Mouse (Mus musculus) forebrain, embryonic 12.5 days (tissue): ENCODE data around the gene Psmd9. TPM values are rescaled to one million over a fixed set of nuclear protein-coding genes. Genes with fewer than 3 reads are reported as not detected.

Experiments
- ATAC-seq: fragments of 200-750 bp; cut with Nextera tagmentation; 2 replicates; pipeline ENCODE4 v1.8.0; 2017; ENCODE audit warnings: moderate TSS enrichment; ENCODE audit not compliant: low FRiP score
- H3K27ac ChIP-seq: fragments of 300-500 bp; sonication (generic); 2 replicates; pipeline ENCODE4 v1.5.1; 2016; ENCODE audit warnings: mild to moderate bottlenecking
- H3K27me3 ChIP-seq: fragments of 300-500 bp; sonication (generic); 2 replicates; pipeline ENCODE4 v1.6.1; 2016; ENCODE audit warnings: mild to moderate bottlenecking
- H3K36me3 ChIP-seq: fragments of 300-500 bp; sonication (generic); replicated peaks from 2 replicates; pipeline ENCODE4 v1.6.1; 2016; ENCODE audit warnings: mild to moderate bottlenecking
- H3K4me1 ChIP-seq: fragments of 300-500 bp; sonication (generic); 2 replicates; pipeline ENCODE4 v1.6.1; 2016
- H3K4me2 ChIP-seq: fragments of 300-500 bp; sonication (generic); 2 replicates; pipeline ENCODE4 v1.6.1; 2016; ENCODE audit warnings: mild to moderate bottlenecking, moderate library complexity
- H3K4me3 ChIP-seq: fragments of 300-500 bp; sonication (generic); replicated peaks from 2 replicates; pipeline ENCODE4 v1.5.1; 2016; ENCODE audit warnings: mild to moderate bottlenecking
- H3K9ac ChIP-seq: fragments of 300-500 bp; sonication (generic); 2 replicates; pipeline ENCODE4 v1.6.1; 2016; ENCODE audit warnings: mild to moderate bottlenecking
- H3K9me3 ChIP-seq: fragments of 300-500 bp; sonication (generic); 2 replicates; pipeline ENCODE4 v1.6.1; 2016
- WGBS: fragments of 180-500 bp; shearing (Covaris S2); methylation state at CpG from one replicate; pipeline ENCODE4 v1.1.7; 2016; 5-methylcytosine and 5-hydroxymethylcytosine counted together
- polyA plus RNA-seq: library from polyadenylated mRNA; unstranded; fragments of >200 nt; fragmentation: Nextera tagmentation; extraction: Ambion mirVana; gene quantifications from 2 replicates; pipeline ENCODE4 v1.2.1, GENCODE M21; 2016

Gene Psmd9
- polyA plus RNA-seq, 1 experiment from 2014 or later = 71.6 TPM

DNA sequence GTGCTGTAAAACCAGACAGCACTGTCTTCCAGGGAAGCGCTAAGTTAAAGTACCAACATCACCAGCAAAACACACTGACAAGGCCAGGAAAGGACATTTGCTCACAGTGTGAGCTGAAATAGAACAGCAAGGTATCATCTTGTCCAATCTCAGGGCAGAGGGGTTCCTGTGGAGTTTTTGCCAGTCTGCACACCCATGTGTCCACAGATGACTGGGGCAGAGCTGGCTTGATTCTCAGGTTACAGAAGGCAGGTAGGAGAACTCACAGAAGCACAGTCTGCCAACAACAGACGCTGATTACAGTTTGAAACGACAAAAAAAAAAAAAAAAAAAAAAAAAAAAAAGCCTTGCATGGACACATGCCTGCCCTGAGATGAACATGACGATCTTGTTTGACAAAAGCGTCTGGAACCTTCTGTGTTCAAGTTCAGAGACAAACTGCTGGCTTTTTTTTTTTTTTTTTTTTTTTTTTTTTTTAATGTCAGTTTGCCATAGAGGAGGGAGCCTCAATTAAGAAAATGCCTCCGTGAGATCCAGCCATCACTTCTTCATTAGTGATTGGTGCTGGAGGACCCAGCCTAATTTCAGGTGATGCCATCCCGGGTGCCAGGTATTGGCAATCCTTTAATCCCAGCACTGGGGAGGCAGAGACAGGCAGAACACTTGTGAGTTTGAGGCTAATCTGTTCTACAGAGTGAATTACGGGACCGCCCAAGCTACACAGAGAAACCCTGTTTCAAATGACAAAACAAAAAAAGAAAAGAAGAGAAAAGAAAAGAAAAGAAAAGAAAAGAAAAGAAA lies 112.3 kb downstream of the Psmd9 start:
- Histone ChIP-seq H3K9me3 (no peaks in the 10 kb centered on the region), H3K27me3 (no peaks in the 10 kb centered on the region), H3K27ac (no peak overlapping the region), H3K4me2 (no peak overlapping the region), H3K9ac (no peak overlapping the region), H3K4me3 (no peak overlapping the region), H3K36me3 (no peaks in the 10 kb centered on the region), H3K4me1 (peaks cover 7% of the 10 kb centered on the region)
- ATAC-seq = no peak
- 80% methylated on average over 9 of the region's 9 CpGs for WGBS

DNA sequence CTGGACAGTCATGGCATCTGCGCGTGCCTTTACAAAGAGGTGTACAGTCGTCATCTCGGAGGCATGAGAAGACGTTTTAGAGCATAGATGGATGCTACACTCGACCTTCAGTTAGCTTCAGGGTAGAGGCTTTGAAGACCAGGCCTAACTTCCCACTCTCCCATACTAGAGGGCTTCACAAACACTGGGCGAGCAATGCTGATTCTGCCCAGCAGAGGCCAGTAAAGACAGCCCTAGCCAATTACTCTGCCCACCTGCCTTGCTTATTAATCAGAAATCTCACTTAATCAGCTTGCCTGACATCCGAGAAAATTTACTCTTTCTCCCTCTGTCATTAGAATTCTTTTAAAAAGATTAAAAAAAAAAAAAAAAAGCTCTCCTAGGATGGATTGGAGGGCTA lies 116.0 kb downstream of the Psmd9 start:
- Histone ChIP-seq H3K4me2 (no peak overlapping the region), H3K4me3 (no peak overlapping the region), H3K27me3 (no peaks in the 10 kb centered on the region), H3K27ac (0 out of 2 replicates have a peak overlapping the region, but pooled peaks have one; percentile 43), H3K9me3 (no peaks in the 10 kb centered on the region), H3K9ac (no peak overlapping the region), H3K36me3 (no peaks in the 10 kb centered on the region), H3K4me1 (no peaks in the 10 kb centered on the region; the same call in 1 of the 2 replicates)
- 40% methylated on average over 8 of the region's 8 CpGs for WGBS
- no peak for ATAC-seq

DNA sequence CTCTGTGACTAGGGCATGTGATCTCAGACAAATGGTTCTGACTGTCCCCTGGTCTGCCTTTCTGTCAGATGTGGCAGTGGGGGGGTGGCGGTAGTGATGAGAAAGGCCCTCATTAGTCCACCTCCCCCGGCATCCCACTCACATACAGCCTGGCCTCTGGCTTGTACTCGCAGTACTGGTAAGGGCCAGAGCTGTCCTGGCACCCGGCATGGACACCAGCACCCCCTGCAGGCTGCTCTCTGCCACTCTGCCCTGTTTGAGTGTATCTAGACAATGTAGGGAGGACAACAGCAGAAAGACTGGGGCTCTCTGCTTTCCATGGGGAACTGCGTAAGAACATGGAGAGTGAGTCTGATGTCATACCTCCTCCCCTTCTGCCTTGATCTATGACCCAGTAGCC lies 118.9 kb downstream of the Psmd9 start:
- Histone ChIP-seq H3K27ac (no peak overlapping the region), H3K9ac (no peak overlapping the region), H3K36me3 (no peaks in the 10 kb centered on the region), H3K27me3 (no peaks in the 10 kb centered on the region), H3K4me1 (no peaks in the 10 kb centered on the region; the same call in 1 of the 2 replicates), H3K4me3 (no peak overlapping the region), H3K9me3 (no peaks in the 10 kb centered on the region), H3K4me2 (no peak overlapping the region)
- no peak for ATAC-seq
- 83% methylated on average over 5 of the region's 5 CpGs for WGBS

DNA sequence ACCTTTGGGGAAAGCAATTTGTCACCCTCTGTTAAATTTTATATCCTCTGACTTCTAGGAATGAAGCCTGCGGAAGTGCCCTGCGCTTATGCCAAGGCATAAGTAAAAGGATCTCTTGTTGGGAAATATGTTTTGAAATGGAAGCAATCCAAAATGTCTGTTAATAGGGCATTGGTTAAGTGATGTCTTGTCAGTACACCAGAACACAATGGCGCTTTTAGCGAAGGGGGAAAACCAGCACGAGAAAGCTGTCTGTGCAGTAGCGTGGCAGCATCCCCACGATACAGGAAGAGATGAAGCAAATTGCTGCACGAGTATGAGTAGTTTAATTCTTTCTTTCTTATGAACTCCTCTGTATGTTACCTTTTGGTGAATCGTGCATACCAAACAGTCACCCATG lies 125.4 kb downstream of the Psmd9 start:
- H3K27me3 ChIP-seq = 0 out of 2 replicates have a peak, but pooled peaks cover 17% of the 10 kb centered on the region
- H3K4me1 ChIP-seq = peaks cover 8% of the 10 kb centered on the region; the same call in 1 of the 2 replicates
- 91% methylated on average over 9 of the region's 9 CpGs for WGBS
- ATAC-seq = no peak
- no peak overlapping the region for H3K4me3 ChIP-seq
- H3K9me3 ChIP-seq = no peaks in the 10 kb centered on the region
- H3K27ac ChIP-seq = no peak overlapping the region
- H3K9ac ChIP-seq = no peak overlapping the region
- no peak overlapping the region for H3K4me2 ChIP-seq
- no peaks in the 10 kb centered on the region for H3K36me3 ChIP-seq

- no peak overlapping the region for H3K27ac ChIP-seq
- H3K4me3 ChIP-seq = no peak overlapping the region
- 66% methylated on average over 12 of the region's 12 CpGs for WGBS
- peaks cover 22% of the 10 kb centered on the region for H3K4me1 ChIP-seq
- H3K36me3 ChIP-seq = no peaks in the 10 kb centered on the region
- no peaks in the 10 kb centered on the region for H3K9me3 ChIP-seq
- H3K9ac ChIP-seq = no peak overlapping the region
- no peak overlapping the region for H3K4me2 ChIP-seq
- H3K27me3 ChIP-seq = 0 out of 2 replicates have a peak, but pooled peaks cover 21% of the 10 kb centered on the region
- ATAC-seq = no peak
Measured at GRCm38 (mm10) chr5:123296224-123296806, 127.1 kb downstream of the Psmd9 start.

DNA sequence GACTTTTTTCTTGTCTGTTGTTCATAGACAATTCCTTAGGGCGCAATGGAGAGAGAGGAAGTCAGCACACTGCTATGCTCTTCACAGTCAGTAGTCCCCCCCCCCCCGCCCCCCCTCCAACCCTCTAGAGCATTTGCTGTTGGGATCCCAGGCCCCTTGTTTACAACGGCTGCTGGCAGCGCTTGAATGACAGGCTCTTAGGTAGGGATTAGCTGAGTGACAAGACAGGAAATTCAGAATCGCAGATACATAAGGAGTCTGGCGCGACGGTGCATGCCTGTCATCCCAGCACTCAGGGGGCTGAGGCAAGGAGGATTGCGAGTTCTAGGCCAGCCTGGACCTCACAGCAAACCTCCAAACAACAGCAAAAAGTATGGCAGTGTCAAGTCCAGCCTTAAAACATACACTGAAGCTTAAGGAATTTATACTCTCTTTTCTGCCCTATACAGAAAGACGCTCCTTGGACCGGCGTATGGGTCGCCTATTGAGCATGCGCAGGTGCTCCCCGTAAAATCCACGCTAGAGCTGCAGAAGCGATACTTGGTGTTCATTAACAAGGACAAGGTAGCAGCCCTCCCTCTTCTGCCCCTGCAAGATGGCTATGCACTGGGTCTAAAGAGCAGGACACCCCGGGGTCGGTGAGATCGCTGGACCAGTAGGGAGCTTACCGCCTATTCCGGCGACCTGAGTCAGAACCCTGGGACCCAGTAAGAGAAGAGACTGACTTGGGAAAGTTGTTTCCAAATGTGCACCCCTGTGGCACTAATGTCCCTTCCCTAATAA lies 128.0 kb downstream of the Psmd9 start:
- Histone ChIP-seq H3K27ac (no peak overlapping the region), H3K4me1 (peaks cover 27% of the 10 kb centered on the region), H3K4me2 (no peak overlapping the region), H3K36me3 (no peaks in the 10 kb centered on the region), H3K9me3 (no peaks in the 10 kb centered on the region), H3K9ac (no peak overlapping the region), H3K4me3 (no peak overlapping the region), H3K27me3 (0 out of 2 replicates have a peak, but pooled peaks cover 23% of the 10 kb centered on the region)
- no peak for ATAC-seq
- 62% methylated on average over 23 of the region's 23 CpGs for WGBS

DNA sequence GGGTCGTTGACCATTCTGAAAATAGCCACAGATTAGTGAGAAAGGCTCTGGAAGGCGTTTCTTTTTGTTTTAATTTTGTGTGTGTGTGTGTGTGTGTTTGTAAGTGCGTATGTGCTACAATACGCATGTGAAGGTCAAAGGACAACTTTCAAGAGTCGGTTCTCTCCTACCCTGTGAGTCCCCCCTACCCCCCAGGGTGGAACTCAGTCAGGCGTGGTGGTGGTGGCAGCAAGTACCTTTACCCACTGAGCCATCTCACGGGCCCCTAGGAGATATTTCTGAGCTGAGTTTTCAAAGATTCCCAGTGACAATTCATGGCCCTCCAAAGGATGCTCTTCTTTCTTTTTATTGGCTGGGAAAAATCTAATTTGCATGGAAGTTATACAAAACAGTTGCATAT lies 128.6 kb downstream of the Psmd9 start:
- H3K4me2 ChIP-seq = no peak overlapping the region
- WGBS = 70% methylated on average over 7 of the region's 7 CpGs

GRCm38 (mm10) chr5:123298526-123298925 lies 129.3 kb downstream of the Psmd9 start:
- H3K27ac ChIP-seq = no peak overlapping the region
- H3K4me1 ChIP-seq = peaks cover 34% of the 10 kb centered on the region
- no peaks in the 10 kb centered on the region for H3K36me3 ChIP-seq
- H3K9me3 ChIP-seq = no peaks in the 10 kb centered on the region
- H3K27me3 ChIP-seq = 0 out of 2 replicates have a peak, but pooled peaks cover 23% of the 10 kb centered on the region
- no peak overlapping the region for H3K4me2 ChIP-seq
- WGBS = 90% methylated on average over 6 of the region's 6 CpGs
- no peak for ATAC-seq
- H3K4me3 ChIP-seq = no peak overlapping the region
- H3K9ac ChIP-seq = no peak overlapping the region

More for the DNA sequence above, 128.6 kb downstream of the Psmd9 start:
- peaks cover 34% of the 10 kb centered on the region for H3K4me1 ChIP-seq
- no peak overlapping the region for H3K4me3 ChIP-seq
- H3K36me3 ChIP-seq = no peaks in the 10 kb centered on the region
- H3K27ac ChIP-seq = no peak overlapping the region
- H3K27me3 ChIP-seq = 0 out of 2 replicates have a peak, but pooled peaks cover 23% of the 10 kb centered on the region
- H3K9me3 ChIP-seq = no peaks in the 10 kb centered on the region
- no peak overlapping the region for H3K9ac ChIP-seq
- no peak for ATAC-seq

Other genes with a start within 250 kb of the Psmd9 start
- gene Kdm2b, start 179.6 kb upstream of the Psmd9 start, polyA plus RNA-seq = 108 and 118 TPM in 2 replicates
- 10.4 and 11.4 TPM in 2 replicates for gene Orai1, start 154.3 kb upstream of the Psmd9 start, polyA plus RNA-seq
- gene Morn3, start 122.4 kb upstream of the Psmd9 start, polyA plus RNA-seq = 0.50 TPM in 1 of 2 replicates, not detected in the other
- gene Tmem120b, start 101.0 kb upstream of the Psmd9 start, polyA plus RNA-seq = 9.0 and 9.7 TPM in 2 replicates
- 1.9 and 2.8 TPM in 2 replicates for gene Rhof, start 36.7 kb upstream of the Psmd9 start, polyA plus RNA-seq
- 13.1 and 13.6 TPM in 2 replicates for gene Setd1b, start 27.2 kb upstream of the Psmd9 start, polyA plus RNA-seq
- not detected in 2 replicates for gene Hpd, start 13.3 kb downstream of the Psmd9 start, polyA plus RNA-seq
- gene Wdr66, start 82.7 kb downstream of the Psmd9 start, polyA plus RNA-seq = 1.3 and 2.3 TPM in 2 replicates
- gene Bcl7a, start 174.4 kb downstream of the Psmd9 start, polyA plus RNA-seq = 64.4 and 66.5 TPM in 2 replicates
- gene Mlxip, start 225.4 kb downstream of the Psmd9 start, polyA plus RNA-seq = 19.0 and 19.8 TPM in 2 replicates